Mouse (Mus musculus): Measurements from ENCODE around the gene Speg. TPM values are rescaled to one million over a fixed set of nuclear protein-coding genes. Genes with fewer than 3 reads are reported as not detected.

Speg gene
- polyA plus RNA-seq (2016; fragmentation: Nextera tagmentation; extraction: Ambion mirVana), result 10.0 and 11.3 TPM in 2 replicates

DNA sequence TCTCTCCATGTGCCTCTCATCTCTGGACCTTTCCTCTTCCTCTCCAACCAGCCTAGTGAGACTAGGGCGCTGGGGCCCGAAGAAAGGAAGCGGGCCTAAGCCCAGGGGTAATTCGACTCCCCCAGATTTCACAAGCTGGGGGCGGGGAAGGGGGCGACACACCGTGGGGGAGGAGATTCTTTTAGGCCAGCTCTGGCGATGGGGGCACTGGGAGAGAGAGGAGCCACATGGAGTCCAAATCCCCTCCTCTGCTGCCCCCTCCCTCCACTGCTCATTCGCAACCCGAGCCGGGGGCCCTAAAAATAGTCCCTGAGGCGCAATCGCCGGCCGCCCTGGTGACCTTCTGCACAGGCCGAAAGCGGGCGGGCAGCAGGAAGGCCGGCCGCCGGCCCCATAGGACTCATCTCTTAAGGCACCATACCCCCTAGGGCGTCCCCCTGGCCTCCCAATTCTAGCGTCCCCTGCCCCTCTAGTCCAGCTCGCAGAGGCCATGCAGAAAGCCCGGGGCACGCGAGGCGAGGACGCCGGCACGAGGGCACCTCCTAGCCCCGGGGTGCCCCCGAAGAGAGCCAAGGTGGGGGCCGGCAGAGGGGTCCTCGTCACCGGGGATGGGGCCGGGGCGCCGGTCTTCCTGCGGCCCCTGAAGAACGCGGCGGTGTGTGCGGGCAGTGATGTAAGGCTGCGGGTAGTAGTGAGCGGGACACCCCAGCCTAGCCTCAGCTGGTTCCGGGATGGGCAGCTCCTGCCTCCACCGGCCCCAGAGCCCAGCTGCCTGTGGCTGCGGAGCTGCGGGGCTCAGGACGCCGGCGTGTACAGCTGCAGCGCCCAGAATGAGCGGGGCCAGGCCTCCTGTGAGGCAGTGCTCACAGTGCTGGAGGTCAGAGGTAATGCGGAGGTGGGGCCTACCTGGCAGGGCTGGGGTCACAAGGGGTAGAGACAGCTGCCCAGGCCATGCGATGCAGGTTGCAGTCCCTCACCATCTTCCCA, at the start of gene Speg:
Gene Speg, plus strand, starts transcription at position 348 of the 987 bp plus-strand sequence.
- Histone ChIP-seq H3K36me3 (replicated peaks) (no peaks in the 10 kb centered on the region), H3K27me3 (peaks cover 60% of the 10 kb centered on the region), H3K9ac (peak within 1 kb of the TSS; percentile 27), H3K27ac (no peak within 1 kb of the TSS), H3K4me2 (peak within 1 kb of the TSS; percentile 52), H3K4me3 (replicated peaks) (peak within 1 kb of the TSS; percentile 26), H3K4me1 (peaks cover 23% of the 10 kb centered on the region), H3K9me3 (no peaks in the 10 kb centered on the region)
- peak; percentile 69 for ATAC-seq (ENCODE audit: low FRiP score)
- WGBS, result 11% methylated on average over 57 of the region's 57 CpGs

DNA sequence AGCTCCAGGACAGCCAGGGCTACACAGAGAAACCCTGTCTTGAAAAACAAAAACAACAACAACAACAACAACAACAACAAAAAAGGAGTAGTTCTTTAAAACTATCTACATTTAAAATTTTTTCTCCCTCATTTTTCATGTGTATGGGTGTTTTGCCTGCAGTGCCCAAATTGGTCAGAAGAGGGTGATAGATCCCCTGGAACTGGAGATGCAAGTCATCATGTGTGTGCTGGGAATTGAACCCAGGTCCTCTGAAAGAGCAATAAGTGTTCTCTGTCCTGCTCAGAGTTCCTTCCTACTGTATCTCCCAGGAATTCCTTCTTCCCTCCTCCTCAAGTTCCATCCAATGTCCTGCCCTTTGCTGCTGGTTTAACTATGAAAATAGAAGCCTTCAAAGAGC, 47.6 kb upstream of the Speg start:
- Histone ChIP-seq H3K4me1 (no peaks in the 10 kb centered on the region), H3K4me2 (no peak overlapping the region), H3K9ac (no peak overlapping the region), H3K36me3 (replicated peaks) (no peaks in the 10 kb centered on the region), H3K27me3 (no peaks in the 10 kb centered on the region), H3K4me3 (replicated peaks) (no peak overlapping the region), H3K9me3 (no peaks in the 10 kb centered on the region), H3K27ac (no peak overlapping the region)
- no peak for ATAC-seq (ENCODE audit: low FRiP score)

GRCm38 (mm10) chr1:75331271-75331670, 43.8 kb upstream of the Speg start:
- no peaks in the 10 kb centered on the region for H3K4me1 ChIP-seq
- H3K4me2 ChIP-seq, result no peak overlapping the region
- H3K27me3 ChIP-seq, result no peaks in the 10 kb centered on the region
- no peak overlapping the region for H3K27ac ChIP-seq
- no peaks in the 10 kb centered on the region for H3K36me3 ChIP-seq (replicated peaks)
- no peaks in the 10 kb centered on the region for H3K9me3 ChIP-seq
- ATAC-seq (ENCODE audit: low FRiP score), result no peak
- H3K9ac ChIP-seq, result no peak overlapping the region
- H3K4me3 ChIP-seq (replicated peaks), result no peak overlapping the region
- WGBS, result 84% methylated on average over 1 of the region's 1 CpGs

DNA sequence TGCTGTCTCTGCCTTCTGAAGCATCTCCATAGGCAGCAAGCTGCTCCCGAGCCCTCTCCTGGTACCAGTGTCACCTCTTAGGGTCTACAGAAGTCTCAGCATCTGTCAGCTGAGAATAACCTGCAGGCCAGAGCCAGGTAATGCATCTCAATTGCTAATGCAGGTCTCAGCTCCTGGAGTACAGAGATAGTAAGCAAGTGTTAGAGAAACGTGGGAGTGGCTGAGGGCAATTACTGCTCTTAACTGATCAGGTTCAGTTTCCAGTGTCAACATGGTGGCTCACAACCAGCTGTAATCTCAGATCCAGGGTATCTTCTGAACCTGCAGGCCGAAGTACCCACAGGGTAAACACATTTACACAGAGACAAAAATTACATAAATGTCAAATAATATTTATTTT, 38.6 kb upstream of the Speg start:
- Histone ChIP-seq H3K4me1 (peaks cover 25% of the 10 kb centered on the region), H3K36me3 (replicated peaks) (no peaks in the 10 kb centered on the region), H3K4me2 (no peak overlapping the region), H3K27me3 (no peaks in the 10 kb centered on the region), H3K4me3 (replicated peaks) (no peak overlapping the region), H3K9me3 (no peaks in the 10 kb centered on the region), H3K9ac (no peak overlapping the region), H3K27ac (no peak overlapping the region)
- ATAC-seq (ENCODE audit: low FRiP score), result no peak
- 78% methylated on average over 3 of the region's 3 CpGs for WGBS

DNA sequence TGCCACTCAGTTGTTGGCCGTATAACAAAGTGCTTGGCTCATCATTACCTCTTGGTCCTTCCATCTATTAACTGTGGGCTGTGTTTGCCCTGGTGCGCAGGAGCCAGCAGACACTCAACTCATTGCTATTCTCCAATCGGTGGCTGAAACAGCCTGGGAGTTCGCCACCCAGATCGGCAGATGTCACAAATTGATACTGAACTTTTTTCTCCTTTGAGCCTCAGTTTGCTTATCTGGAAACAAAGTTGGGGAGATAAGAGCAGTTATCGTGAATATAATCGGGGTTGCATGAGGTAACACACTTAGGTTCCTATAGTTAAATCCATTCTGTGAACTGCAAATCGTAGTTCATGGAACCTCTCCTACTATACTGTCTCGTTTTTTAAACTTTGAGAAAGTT, 38.0 kb upstream of the Speg start:
- Histone ChIP-seq H3K9ac (no peak overlapping the region), H3K27ac (no peak overlapping the region), H3K4me3 (replicated peaks) (no peak overlapping the region), H3K9me3 (no peaks in the 10 kb centered on the region), H3K4me2 (no peak overlapping the region), H3K4me1 (peaks cover 25% of the 10 kb centered on the region), H3K36me3 (replicated peaks) (no peaks in the 10 kb centered on the region), H3K27me3 (0 out of 2 replicates have a peak, but pooled peaks cover 5% of the 10 kb centered on the region)
- 83% methylated on average over 9 of the region's 9 CpGs for WGBS
- ATAC-seq (ENCODE audit: low FRiP score), result no peak

GRCm38 (mm10) chr1:75338091-75338694, 36.9 kb upstream of the Speg start:
- H3K4me3 ChIP-seq (replicated peaks), result no peak overlapping the region
- no peak overlapping the region for H3K9ac ChIP-seq
- H3K4me2 ChIP-seq, result no peak overlapping the region
- WGBS, result 48% methylated on average over 11 of the region's 11 CpGs
- no peak overlapping the region for H3K27ac ChIP-seq
- no peaks in the 10 kb centered on the region for H3K36me3 ChIP-seq (replicated peaks)
- H3K4me1 ChIP-seq, result peaks cover 25% of the 10 kb centered on the region
- no peaks in the 10 kb centered on the region for H3K9me3 ChIP-seq
- 0 out of 2 replicates have a peak, but pooled peaks cover 7% of the 10 kb centered on the region for H3K27me3 ChIP-seq
- no peak for ATAC-seq (ENCODE audit: low FRiP score)

- ATAC-seq (ENCODE audit: low FRiP score), result no peak
- Histone ChIP-seq H3K4me2 (no peak overlapping the region), H3K36me3 (replicated peaks) (no peaks in the 10 kb centered on the region), H3K27me3 (peaks cover 15% of the 10 kb centered on the region; the same call in 1 of the 2 replicates), H3K4me3 (replicated peaks) (no peak overlapping the region), H3K9ac (no peak overlapping the region), H3K4me1 (peaks cover 33% of the 10 kb centered on the region), H3K27ac (no peak overlapping the region), H3K9me3 (no peaks in the 10 kb centered on the region)
- 48% methylated on average over 9 of the region's 9 CpGs for WGBS
Measured at GRCm38 (mm10) chr1:75339337-75339736, 35.8 kb upstream of the Speg start.

DNA sequence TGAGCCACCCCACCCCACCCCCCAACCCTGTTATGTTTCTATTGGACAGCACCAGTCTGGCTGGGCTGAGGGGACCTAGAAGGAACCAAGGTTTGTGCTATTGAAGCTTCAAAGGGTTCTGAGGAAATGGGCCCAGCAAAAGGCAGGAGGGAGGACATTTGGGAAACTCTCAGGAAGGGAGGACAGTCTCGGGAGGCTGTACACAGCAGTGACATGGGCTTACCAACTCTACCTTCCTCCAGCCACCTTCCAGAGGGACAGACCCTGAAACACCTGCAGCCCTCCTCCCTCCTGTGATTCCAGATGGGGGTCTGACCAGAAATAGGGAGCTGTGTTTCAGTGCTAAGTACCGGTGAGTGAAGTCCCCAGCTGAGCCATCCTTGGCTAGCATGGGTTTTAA, 34.6 kb upstream of the Speg start:
- Histone ChIP-seq H3K9ac (no peak overlapping the region), H3K4me3 (replicated peaks) (no peak overlapping the region), H3K27me3 (peaks cover 23% of the 10 kb centered on the region), H3K36me3 (replicated peaks) (no peaks in the 10 kb centered on the region), H3K4me1 (peaks cover 42% of the 10 kb centered on the region), H3K27ac (no peak overlapping the region), H3K4me2 (no peak overlapping the region), H3K9me3 (no peaks in the 10 kb centered on the region)
- 69% methylated on average over 2 of the region's 2 CpGs for WGBS
- no peak for ATAC-seq (ENCODE audit: low FRiP score)

DNA sequence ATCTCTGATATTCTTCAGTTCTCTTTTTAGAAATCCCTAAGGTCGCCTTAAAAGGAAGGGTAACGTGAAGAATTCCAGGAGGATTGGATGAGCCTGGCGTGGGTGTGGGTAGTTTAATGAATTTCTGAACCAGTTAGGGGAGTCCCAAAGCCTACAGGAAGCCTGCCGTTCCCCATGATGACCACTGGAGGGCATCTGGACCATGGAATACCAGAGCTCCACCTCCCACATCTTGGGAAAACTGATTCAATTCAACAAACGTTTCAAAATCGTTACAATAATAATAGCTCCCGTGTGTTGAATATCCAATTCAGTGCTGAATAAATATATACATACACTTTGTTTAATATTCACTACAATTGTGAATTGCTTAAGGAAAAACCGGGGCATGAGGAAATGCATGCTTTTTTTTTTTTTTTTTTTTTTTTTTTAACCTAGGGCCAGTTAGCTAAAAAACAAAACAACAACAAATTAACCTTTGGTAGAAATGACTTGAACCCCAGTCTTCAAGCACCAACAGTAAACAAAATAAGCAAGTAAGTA, 32.2 kb upstream of the Speg start:
- 1% methylated on average over 8 of the region's 8 CpGs for WGBS
- Histone ChIP-seq H3K36me3 (replicated peaks) (no peaks in the 10 kb centered on the region), H3K4me2 (no peak overlapping the region), H3K27me3 (peaks cover 31% of the 10 kb centered on the region), H3K27ac (no peak overlapping the region), H3K4me1 (peaks cover 38% of the 10 kb centered on the region), H3K4me3 (replicated peaks) (no peak overlapping the region), H3K9me3 (no peaks in the 10 kb centered on the region), H3K9ac (no peak overlapping the region)
- ATAC-seq (ENCODE audit: low FRiP score), result 0 out of 2 replicates have a peak, but pooled peaks have one; percentile 65

DNA sequence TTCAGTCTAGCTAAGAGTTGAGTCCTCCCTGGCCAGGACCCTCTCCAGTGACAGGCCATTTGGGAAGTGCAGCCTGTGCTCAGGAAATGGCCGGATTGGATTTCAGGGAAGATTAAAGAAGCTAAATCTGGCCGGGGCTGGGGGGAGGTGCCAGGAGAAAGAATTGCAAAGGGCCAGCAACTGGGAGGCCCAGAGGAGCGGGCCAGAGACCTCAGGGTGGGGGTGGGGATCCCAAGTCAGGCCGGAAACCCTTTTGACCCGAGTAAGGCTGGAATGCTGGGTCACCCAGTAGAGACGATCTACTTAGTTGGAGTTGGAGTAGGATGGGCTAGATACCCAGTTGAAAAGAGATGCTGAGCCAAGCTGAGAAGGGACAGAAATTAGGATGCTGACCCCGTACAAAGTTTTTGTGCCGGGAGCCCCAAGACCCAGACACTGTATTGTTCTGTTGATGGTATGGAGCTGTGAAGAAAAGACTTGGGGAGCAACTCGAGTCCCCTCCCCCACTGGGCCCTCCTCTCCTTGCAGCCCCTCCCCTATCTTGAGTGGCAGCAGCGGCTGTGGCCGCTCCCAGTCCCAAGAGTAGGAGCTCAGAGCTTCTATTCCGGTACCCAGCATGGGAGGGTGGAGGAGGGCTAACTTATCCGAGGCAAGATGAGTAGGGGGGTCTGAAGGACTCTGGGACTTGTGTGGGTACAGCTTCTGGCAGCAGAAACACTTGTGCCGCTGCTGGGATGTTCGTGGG, 30.6 kb upstream of the Speg start:
- H3K4me3 ChIP-seq (replicated peaks), result no peak overlapping the region
- peak overlapping the region; percentile 22 for H3K4me2 ChIP-seq
- no peak overlapping the region for H3K9ac ChIP-seq
- H3K27me3 ChIP-seq, result peaks cover 31% of the 10 kb centered on the region
- H3K9me3 ChIP-seq, result no peaks in the 10 kb centered on the region
- no peak overlapping the region for H3K27ac ChIP-seq
- under 1% methylated on average over 15 of the region's 15 CpGs for WGBS
- H3K36me3 ChIP-seq (replicated peaks), result no peaks in the 10 kb centered on the region
- H3K4me1 ChIP-seq, result peaks cover 23% of the 10 kb centered on the region
- ATAC-seq (ENCODE audit: low FRiP score), result peak; percentile 49

DNA sequence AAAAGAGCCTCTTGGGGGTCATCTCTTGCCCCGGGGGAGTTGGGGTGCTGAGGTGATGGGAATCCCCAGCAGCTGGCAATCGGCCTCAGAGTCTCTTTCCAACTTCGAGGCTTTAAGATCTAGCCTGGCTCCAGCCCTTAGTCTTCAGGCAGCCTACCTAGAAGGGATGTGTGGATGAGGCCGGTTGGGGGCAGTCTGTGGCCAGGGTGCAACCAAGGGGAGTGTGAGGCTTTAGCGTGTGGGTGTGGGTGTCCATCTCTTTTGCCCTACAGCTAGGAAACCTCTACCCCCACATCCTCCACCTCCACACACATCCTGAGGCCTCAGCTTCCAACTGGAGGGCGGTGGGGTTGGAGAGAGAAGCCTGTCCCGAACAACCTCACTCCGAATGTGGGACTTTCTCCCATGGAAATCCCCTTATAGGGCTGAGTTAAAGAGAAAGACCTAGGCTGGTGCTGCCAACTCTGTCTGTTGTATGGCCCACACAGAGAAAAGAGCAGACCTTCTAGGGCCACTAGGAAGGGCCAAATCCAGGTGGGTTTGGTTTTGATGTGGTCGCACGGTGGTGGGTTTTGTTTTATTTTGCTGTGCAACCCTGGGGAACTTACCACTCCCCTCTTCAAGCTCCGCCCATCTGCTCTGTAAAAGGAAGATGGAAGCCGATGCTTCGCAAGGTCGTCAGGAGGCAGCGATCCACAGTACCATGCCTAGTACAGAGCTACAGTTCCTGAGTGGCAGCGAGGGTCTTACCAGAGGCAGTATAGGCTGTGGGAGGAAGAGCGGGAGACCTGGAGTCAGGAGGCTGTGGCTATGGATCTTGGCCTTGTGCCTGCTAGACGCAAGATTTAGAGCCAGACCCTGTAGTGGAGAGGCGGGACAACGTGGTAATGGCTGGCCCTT, 29.8 kb upstream of the Speg start:
- WGBS, result 26% methylated on average over 20 of the region's 20 CpGs
- Histone ChIP-seq H3K4me2 (peak overlapping the region; percentile 22), H3K27me3 (peaks cover 31% of the 10 kb centered on the region), H3K36me3 (replicated peaks) (no peaks in the 10 kb centered on the region), H3K4me3 (replicated peaks) (no peak overlapping the region), H3K9me3 (no peaks in the 10 kb centered on the region), H3K4me1 (peaks cover 18% of the 10 kb centered on the region), H3K9ac (no peak overlapping the region), H3K27ac (no peak overlapping the region)
- no peak for ATAC-seq (ENCODE audit: low FRiP score)
